Mouse (Mus musculus) megakaryocyte progenitor cell, adult 5-6 weeks (primary cell): ENCODE measurements around the gene Tssk2. TPM values are rescaled to one million over a fixed set of nuclear protein-coding genes. Genes with fewer than 3 reads are reported as not detected.

Experiments used
- ATAC-seq: replicated peaks from 2 replicates; pipeline ENCODE4 v1.8.0; 2016; ENCODE audit warnings: mild to moderate bottlenecking, moderate TSS enrichment, inconsistent platforms; ENCODE audit not compliant: poor library complexity
- total RNA-seq, 2 experiments: library from RNA; stranded (forward) in 1 of 2; stranded (reverse) in 1 of 2; fragments of 157-497, 149-512 nt in 1 of 2; fragments of 200-1000 nt in 1 of 2; gene quantifications; 2 replicates each; pipeline versions ENCODE4 v1.2.3 to v1.2.4; 2015 to 2017

The Tssk2 gene
- total RNA-seq, 2 experiments from 2014 or later = not detected

- ATAC-seq = no peak
Measured at GRCm38 (mm10) chr16:17945081-17945831, 46.8 kb downstream of the Tssk2 start.

- ATAC-seq = no peak
Measured at GRCm38 (mm10) chr16:17949421-17949877, 51.0 kb downstream of the Tssk2 start.

Other genes starting within 250 kb of the Tssk2 start
- 42.7 and 43.0 TPM in 2 replicates for gene Med15, start 165.7 kb upstream of the Tssk2 start, total RNA-seq (2015)
- gene Med15, start 165.7 kb upstream of the Tssk2 start, total RNA-seq (2017) = 15.5 and 26.5 TPM in 2 replicates
- 7.5 and 10.6 TPM in 2 replicates for gene Klhl22, start 139.0 kb upstream of the Tssk2 start, total RNA-seq (2015)
- gene Klhl22, start 139.0 kb upstream of the Tssk2 start, total RNA-seq (2017) = 12.8 and 34.6 TPM in 2 replicates
- gene Scarf2, start 101.4 kb upstream of the Tssk2 start, total RNA-seq (2015) = 0.10 TPM in 1 of 2 replicates, not detected in the other
- gene Scarf2, start 101.4 kb upstream of the Tssk2 start, total RNA-seq (2017) = 0.07 TPM in 1 of 2 replicates, not detected in the other
- gene B830017H08Rik, start 65.5 kb upstream of the Tssk2 start, total RNA-seq (2015) = not detected in 2 replicates
- not detected in 2 replicates for gene B830017H08Rik, start 65.5 kb upstream of the Tssk2 start, total RNA-seq (2017)
- 1.3 and 1.9 TPM in 2 replicates for gene Car15, start 60.3 kb upstream of the Tssk2 start, total RNA-seq (2015)
- gene Car15, start 60.3 kb upstream of the Tssk2 start, total RNA-seq (2017) = 1.2 and 2.5 TPM in 2 replicates
- 0.05 and 0.20 TPM in 2 replicates for gene Gm20518, start 7.0 kb upstream of the Tssk2 start, total RNA-seq (2015)
- gene Gm20518, start 7.0 kb upstream of the Tssk2 start, total RNA-seq (2017) = 0.20 TPM in 1 of 2 replicates, not detected in the other
- gene Tssk1, start 4.4 kb upstream of the Tssk2 start, total RNA-seq (2015) = not detected in 2 replicates
- gene Tssk1, start 4.4 kb upstream of the Tssk2 start, total RNA-seq (2017) = not detected in 2 replicates
- 21.6 and 23.8 TPM in 2 replicates for gene Dgcr2, start 75 bp upstream of the Tssk2 start, total RNA-seq (2015)
- gene Dgcr2, start 75 bp upstream of the Tssk2 start, total RNA-seq (2017) = 40.4 and 50.0 TPM in 2 replicates
- gene Ess2, start 12.7 kb downstream of the Tssk2 start, total RNA-seq (2015) = 8.4 and 12.0 TPM in 2 replicates
- 22.5 and 23.8 TPM in 2 replicates for gene Ess2, start 12.7 kb downstream of the Tssk2 start, total RNA-seq (2017)
- not detected in 2 replicates for gene Gsc2, start 16.4 kb downstream of the Tssk2 start, total RNA-seq (2015)
- gene Gsc2, start 16.4 kb downstream of the Tssk2 start, total RNA-seq (2017) = not detected in 2 replicates
- gene Slc25a1, start 29.6 kb downstream of the Tssk2 start, total RNA-seq (2015) = 23.0 and 27.2 TPM in 2 replicates
- 35.4 and 50.6 TPM in 2 replicates for gene Slc25a1, start 29.6 kb downstream of the Tssk2 start, total RNA-seq (2017)
- not detected in 2 replicates for gene Vpreb2, start 81.8 kb downstream of the Tssk2 start, total RNA-seq (2015)
- not detected in 2 replicates for gene Vpreb2, start 81.8 kb downstream of the Tssk2 start, total RNA-seq (2017)
- 30.8 and 33.9 TPM in 2 replicates for gene Dgcr6, start 154.2 kb downstream of the Tssk2 start, total RNA-seq (2015)
- 18.2 and 23.7 TPM in 2 replicates for gene Dgcr6, start 154.2 kb downstream of the Tssk2 start, total RNA-seq (2017)
- gene Prodh, start 191.6 kb downstream of the Tssk2 start, total RNA-seq (2015) = 10.9 and 16.8 TPM in 2 replicates
- 60.3 and 64.2 TPM in 2 replicates for gene Prodh, start 191.6 kb downstream of the Tssk2 start, total RNA-seq (2017)
- 6.0 and 8.3 TPM in 2 replicates for gene Rtn4r, start 229.0 kb downstream of the Tssk2 start, total RNA-seq (2015)
- gene Rtn4r, start 229.0 kb downstream of the Tssk2 start, total RNA-seq (2017) = 2.2 and 2.3 TPM in 2 replicates